Mouse (Mus musculus) kidney, embryonic 15.5 days (tissue): Measurements from ENCODE around the gene Mcrs1. TPM values are rescaled to one million over a fixed set of nuclear protein-coding genes. Genes with fewer than 3 reads are reported as not detected.
"Not testable (repeated sequence)": the region's sequence is repeated elsewhere in the genome, so short reads cannot be mapped to it uniquely, and the experiment has no call there.

Experiments
- ATAC-seq: fragments of 200-750 bp; cut with Nextera tagmentation; replicated peaks from 2 replicates; pipeline ENCODE4 v1.8.0; 2017; ENCODE audit warnings: moderate TSS enrichment; ENCODE audit not compliant: low FRiP score
- H3K27ac ChIP-seq: fragments of 300-500 bp; sonication (generic); 2 replicates; pipeline ENCODE4 v1.5.1; 2015; ENCODE audit warnings: mild to moderate bottlenecking, inconsistent platforms
- H3K27me3 ChIP-seq: fragments of 300-500 bp; sonication (generic); 2 replicates; pipeline ENCODE4 v1.6.1; 2015; ENCODE audit warnings: inconsistent platforms
- H3K36me3 ChIP-seq: fragments of 300-500 bp; sonication (generic); 2 replicates; pipeline ENCODE4 v1.6.1; 2015; ENCODE audit warnings: inconsistent platforms
- H3K4me1 ChIP-seq: fragments of 300-500 bp; sonication (generic); 2 replicates; pipeline ENCODE4 v1.6.1; 2015; ENCODE audit warnings: inconsistent platforms
- H3K4me2 ChIP-seq: fragments of 300-500 bp; sonication (generic); 2 replicates; pipeline ENCODE4 v1.6.1; 2015; ENCODE audit warnings: moderate library complexity, mild to moderate bottlenecking, inconsistent platforms
- H3K4me3 ChIP-seq: fragments of 300-500 bp; sonication (generic); replicated peaks from 2 replicates; pipeline ENCODE4 v1.5.1; 2015; ENCODE audit warnings: mild to moderate bottlenecking, inconsistent platforms
- H3K9ac ChIP-seq: fragments of 300-500 bp; sonication (generic); 2 replicates; pipeline ENCODE4 v1.6.1; 2015; ENCODE audit warnings: mild to moderate bottlenecking, inconsistent platforms
- H3K9me3 ChIP-seq: fragments of 300-500 bp; sonication (generic); replicated peaks from 2 replicates; pipeline ENCODE4 v1.6.1; 2016; ENCODE audit warnings: inconsistent platforms
- WGBS: fragments of 180-500 bp; shearing (Covaris S2); methylation state at CpG from one replicate; pipeline ENCODE4 v1.1.7; 2015; ENCODE audit warnings: mixed read lengths; 5-methylcytosine and 5-hydroxymethylcytosine counted together
- polyA plus RNA-seq: library from polyadenylated mRNA; unstranded; fragments of >200 nt; fragmentation: Nextera tagmentation; extraction: Ambion mirVana; gene quantifications from 2 replicates; pipeline ENCODE4 v1.2.1, GENCODE M21; 2015

Gene Mcrs1
- polyA plus RNA-seq, 1 experiment from 2014 or later: 172 TPM

DNA sequence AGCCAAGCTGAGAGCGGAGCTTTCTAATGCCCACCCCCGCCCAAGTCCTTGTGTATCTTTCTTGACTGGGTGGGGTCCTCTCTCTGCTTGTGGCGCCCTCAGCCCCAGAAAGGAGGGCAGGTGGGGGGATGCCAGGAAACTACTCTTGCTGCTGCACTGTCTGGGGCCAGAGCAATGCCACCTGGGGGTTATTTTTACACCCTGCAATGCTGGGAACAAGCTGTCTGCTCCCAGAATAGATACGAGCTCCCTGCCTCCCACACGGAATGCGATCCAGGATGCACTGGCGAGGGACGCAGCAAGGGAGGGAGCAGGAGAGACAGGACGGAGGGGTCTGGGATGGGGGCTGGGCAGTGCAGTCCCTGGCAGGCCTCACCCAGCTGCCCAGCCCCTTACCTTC lies 2.8 kb downstream of the Mcrs1 start:
- Histone ChIP-seq H3K4me2 (peak overlapping the region; percentile 21; the same call in 1 of the 2 replicates), H3K9ac (0 out of 2 replicates have a peak overlapping the region, but pooled peaks have one; percentile 17), H3K27me3 (no peaks in the 10 kb centered on the region), H3K4me3 (no peak overlapping the region), H3K9me3 (no peaks in the 10 kb centered on the region), H3K4me1 (peaks cover 41% of the 10 kb centered on the region), H3K36me3 (peaks cover 54% of the 10 kb centered on the region), H3K27ac (peak overlapping the region; percentile 66)
- ATAC-seq: peak; percentile 13; the same call in 1 of the 2 replicates
- 45% methylated on average over 9 of the region's 9 CpGs for WGBS

DNA sequence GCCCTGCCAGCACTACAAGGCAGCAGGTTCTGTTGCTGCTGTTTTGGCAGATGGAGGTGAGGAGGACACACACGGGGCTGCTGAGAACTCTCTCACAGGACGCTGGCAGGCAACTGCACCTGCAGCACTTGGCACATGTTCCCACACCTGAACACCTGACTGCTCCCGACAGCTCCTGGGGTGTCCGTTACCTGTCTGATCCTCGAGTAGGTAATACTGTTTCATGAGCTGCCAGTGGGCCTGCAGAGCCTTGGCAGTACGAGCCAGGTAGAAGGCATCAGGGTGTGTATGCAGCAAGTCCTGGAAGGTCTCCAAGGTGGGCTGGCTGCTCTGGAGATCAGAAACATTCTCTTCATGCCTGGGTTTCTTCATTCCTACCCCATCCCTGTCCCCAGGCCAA lies 5.0 kb downstream of the Mcrs1 start:
- H3K4me1 ChIP-seq: peaks cover 28% of the 10 kb centered on the region
- 89% methylated on average over 6 of the region's 6 CpGs for WGBS

DNA sequence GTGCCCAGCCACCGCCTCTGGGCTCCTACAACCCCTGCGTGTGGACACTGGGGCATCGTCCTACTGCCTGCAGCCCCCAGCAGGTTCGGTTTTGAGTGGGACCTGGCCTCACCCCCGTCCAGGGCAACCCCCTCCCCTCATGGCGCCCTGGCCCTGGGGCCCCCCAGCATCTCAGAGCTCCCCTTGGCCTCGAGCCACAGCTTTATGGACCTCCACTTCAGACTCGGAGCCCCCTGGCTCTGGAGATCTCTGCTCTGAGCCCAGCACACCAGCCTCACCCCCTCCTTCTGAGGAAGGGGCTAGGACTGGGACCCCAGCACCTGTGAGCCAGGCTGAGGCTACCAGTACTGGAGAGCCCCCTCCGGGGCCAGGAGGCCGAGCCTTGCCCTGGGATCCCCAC lies 9.7 kb downstream of the Mcrs1 start:
- Histone ChIP-seq H3K36me3 (peaks cover 65% of the 10 kb centered on the region), H3K9me3 (no peaks in the 10 kb centered on the region), H3K27me3 (no peaks in the 10 kb centered on the region), H3K4me2 (no peak overlapping the region), H3K9ac (no peak overlapping the region), H3K27ac (no peak overlapping the region), H3K4me3 (no peak overlapping the region), H3K4me1 (0 out of 2 replicates have a peak, but pooled peaks cover 4% of the 10 kb centered on the region)
- 87% methylated on average over 10 of the region's 10 CpGs for WGBS
- peak; percentile 46; the same call in 1 of the 2 replicates for ATAC-seq

More for the DNA sequence above, 5.0 kb downstream of the Mcrs1 start:
- H3K27ac ChIP-seq, H3K4me3 ChIP-seq, H3K9ac ChIP-seq, H3K27me3 ChIP-seq, H3K4me2 ChIP-seq, H3K9me3 ChIP-seq, ATAC-seq: not testable (repeated sequence)
- peaks cover 73% of the 10 kb centered on the region for H3K36me3 ChIP-seq

DNA sequence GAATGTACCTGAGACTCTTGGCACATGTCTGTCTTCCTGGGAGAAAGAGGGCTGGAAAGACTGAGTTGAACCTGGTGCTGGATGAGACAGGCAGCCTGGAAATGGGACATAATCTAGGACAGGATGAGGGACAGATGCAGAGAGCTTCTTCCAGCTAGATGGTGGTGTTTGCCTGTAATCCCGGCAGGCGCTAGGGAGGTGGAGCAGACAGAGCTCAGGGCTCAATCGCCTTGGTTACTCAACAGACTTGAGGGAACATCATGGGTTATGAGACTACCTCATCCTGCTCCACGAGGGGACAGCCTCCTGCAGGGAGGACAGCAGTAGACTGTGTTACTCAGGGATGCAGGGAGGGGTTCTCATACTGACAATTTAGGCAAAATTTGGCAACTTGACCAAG lies 10.5 kb downstream of the Mcrs1 start:
- H3K36me3 ChIP-seq: peaks cover 57% of the 10 kb centered on the region
- no peak overlapping the region for H3K4me2 ChIP-seq
- H3K27ac ChIP-seq: no peak overlapping the region
- no peaks in the 10 kb centered on the region for H3K9me3 ChIP-seq
- 77% methylated on average over 4 of the region's 4 CpGs for WGBS
- H3K4me1 ChIP-seq: 0 out of 2 replicates have a peak, but pooled peaks cover 4% of the 10 kb centered on the region
- ATAC-seq: no peak
- H3K9ac ChIP-seq: no peak overlapping the region
- H3K27me3 ChIP-seq: no peaks in the 10 kb centered on the region
- H3K4me3 ChIP-seq: no peak overlapping the region

DNA sequence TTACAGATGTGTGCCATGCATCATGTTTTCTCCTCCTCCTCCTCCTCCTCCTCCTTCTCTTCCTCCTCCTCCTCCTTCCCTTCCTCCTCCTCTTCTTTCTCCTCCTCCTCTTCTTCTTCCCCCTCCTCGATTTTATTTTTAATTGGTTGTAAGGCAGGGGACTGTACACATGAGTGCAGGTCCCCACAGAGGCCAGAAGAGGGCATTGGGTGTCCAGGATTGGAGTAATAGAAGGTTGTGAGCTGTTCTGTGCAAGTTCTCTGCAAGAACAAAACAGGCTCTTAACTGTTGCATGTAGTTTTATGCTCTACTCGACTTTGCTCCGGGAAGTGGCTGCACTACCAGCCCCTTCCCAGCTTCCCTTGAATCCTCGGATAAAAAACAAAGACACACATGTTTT lies 11.6 kb downstream of the Mcrs1 start:
- 79% methylated on average over 4 of the region's 4 CpGs for WGBS
- H3K4me3 ChIP-seq: no peak overlapping the region
- H3K9ac ChIP-seq: no peak overlapping the region
- no peaks in the 10 kb centered on the region for H3K9me3 ChIP-seq
- H3K36me3 ChIP-seq: peaks cover 46% of the 10 kb centered on the region
- ATAC-seq: no peak
- H3K4me1 ChIP-seq: 0 out of 2 replicates have a peak, but pooled peaks cover 4% of the 10 kb centered on the region
- no peaks in the 10 kb centered on the region for H3K27me3 ChIP-seq
- no peak overlapping the region for H3K4me2 ChIP-seq
- no peak overlapping the region for H3K27ac ChIP-seq

DNA sequence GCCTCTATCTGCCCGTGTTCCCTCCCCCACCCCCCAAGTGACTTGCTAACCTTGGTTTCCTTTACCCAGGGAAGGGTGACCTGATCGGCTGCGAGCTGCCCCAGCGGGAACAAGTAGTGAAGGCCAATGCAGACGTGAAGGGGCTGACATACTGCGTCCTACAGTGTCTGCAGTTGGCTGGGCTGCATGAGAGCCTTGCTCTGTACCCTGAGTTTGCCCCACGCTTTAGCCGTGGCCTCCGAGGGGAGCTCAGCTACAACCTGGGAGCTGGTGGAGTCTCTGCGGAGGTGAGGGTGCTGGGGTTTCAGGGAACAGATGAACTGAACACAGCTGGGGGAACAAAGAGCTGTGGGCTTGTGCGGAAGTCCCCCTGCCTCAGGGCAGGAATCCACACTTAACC lies 13.8 kb downstream of the Mcrs1 start:
- H3K9me3 ChIP-seq: no peaks in the 10 kb centered on the region
- H3K4me2 ChIP-seq: no peak overlapping the region
- H3K27me3 ChIP-seq: peaks cover 11% of the 10 kb centered on the region; the same call in 1 of the 2 replicates
- 61% methylated on average over 11 of the region's 11 CpGs for WGBS
- no peak overlapping the region for H3K27ac ChIP-seq
- peaks cover 8% of the 10 kb centered on the region; the same call in 1 of the 2 replicates for H3K4me1 ChIP-seq
- H3K36me3 ChIP-seq: peaks cover 25% of the 10 kb centered on the region
- no peak overlapping the region for H3K4me3 ChIP-seq
- no peak overlapping the region for H3K9ac ChIP-seq
- no peak for ATAC-seq

DNA sequence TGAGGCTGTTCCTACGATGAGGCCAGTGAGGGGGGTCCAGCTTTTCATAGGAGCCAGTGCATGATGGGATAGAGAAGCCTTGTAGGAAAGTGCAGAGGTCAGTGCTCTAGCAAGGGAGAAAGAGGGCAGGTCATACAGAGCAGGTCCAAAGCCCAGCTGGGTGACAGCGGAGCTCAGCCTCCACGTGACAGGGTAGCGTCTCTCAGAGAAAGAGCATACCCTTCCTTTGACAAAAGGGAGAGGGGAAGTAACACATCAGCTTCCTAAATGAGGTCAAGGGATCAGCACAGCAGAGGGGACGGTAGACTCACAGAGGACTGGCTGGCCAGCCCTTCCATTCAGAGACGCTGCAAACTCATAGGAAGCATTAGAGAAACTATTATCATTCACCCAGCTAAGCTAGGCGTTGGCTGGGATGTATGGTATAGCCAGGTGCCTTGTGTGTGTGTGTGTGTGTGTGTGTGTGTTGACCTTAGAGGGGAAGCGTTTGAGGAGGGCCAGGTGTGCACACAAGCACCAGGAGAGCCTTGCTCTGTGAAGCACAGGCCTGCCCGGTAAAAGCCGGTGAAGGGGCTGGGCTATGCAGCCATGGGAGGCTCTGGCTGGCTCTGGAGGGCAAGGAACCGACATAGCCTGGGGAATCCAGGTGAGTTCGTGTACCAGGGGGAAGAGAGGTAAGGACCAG lies 17.3 kb downstream of the Mcrs1 start:
- H3K4me2 ChIP-seq: no peak overlapping the region
- 56% methylated on average over 12 of the region's 12 CpGs for WGBS
- peaks cover 10% of the 10 kb centered on the region; the same call in 1 of the 2 replicates for H3K4me1 ChIP-seq
- H3K9ac ChIP-seq: no peak overlapping the region
- H3K27me3 ChIP-seq: peaks cover 41% of the 10 kb centered on the region
- no peak for ATAC-seq
- H3K36me3 ChIP-seq: no peaks in the 10 kb centered on the region
- no peak overlapping the region for H3K4me3 ChIP-seq
- no peak overlapping the region for H3K27ac ChIP-seq
- H3K9me3 ChIP-seq: no peaks in the 10 kb centered on the region

DNA sequence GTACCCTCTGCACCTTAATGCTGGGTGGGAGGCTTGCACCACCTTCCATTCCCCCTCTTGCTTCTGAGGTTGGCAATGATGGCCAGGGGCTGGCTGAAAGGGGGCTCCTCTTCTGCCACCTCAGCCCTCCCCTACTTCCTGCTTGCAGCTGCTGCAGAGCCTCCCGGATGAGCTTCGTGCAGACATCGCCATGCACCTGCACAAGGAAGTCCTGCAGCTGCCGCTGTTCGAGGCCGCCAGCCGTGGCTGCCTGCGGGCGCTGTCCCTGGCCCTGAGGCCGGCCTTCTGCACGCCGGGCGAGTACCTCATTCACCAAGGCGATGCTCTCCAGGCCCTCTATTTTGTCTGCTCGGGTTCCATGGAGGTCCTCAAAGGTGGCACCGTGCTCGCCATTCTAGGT lies 18.0 kb downstream of the Mcrs1 start:
- no peak overlapping the region for H3K9ac ChIP-seq
- 46% methylated on average over 17 of the region's 17 CpGs for WGBS
- ATAC-seq: no peak
- no peaks in the 10 kb centered on the region for H3K9me3 ChIP-seq
- peaks cover 12% of the 10 kb centered on the region; the same call in 1 of the 2 replicates for H3K4me1 ChIP-seq
- no peak overlapping the region for H3K27ac ChIP-seq
- no peak overlapping the region for H3K4me3 ChIP-seq
- no peaks in the 10 kb centered on the region for H3K36me3 ChIP-seq
- no peak overlapping the region for H3K4me2 ChIP-seq
- peaks cover 48% of the 10 kb centered on the region for H3K27me3 ChIP-seq

DNA sequence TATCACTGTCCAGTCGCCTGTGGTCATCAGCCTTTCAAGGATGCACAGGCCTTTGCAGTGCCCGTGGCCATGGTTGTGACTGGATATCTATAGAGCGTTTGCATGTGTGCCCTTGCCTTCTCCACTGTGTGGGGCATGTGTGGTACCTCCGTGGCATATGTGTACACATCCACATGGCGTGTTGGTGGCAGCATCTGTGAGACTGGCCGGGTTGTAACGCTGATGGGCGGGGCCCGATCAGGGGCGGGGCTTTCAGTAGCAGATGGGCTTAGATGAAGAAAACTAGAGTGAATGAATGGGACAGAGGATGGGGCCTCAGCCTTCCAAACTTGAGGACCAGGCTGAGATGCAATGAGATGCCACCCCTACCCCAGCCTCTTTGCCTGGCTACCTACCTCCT lies 19.8 kb downstream of the Mcrs1 start:
- Histone ChIP-seq H3K9me3 (no peaks in the 10 kb centered on the region), H3K27me3 (peaks cover 65% of the 10 kb centered on the region), H3K27ac (no peak overlapping the region), H3K4me1 (peaks cover 9% of the 10 kb centered on the region; the same call in 1 of the 2 replicates), H3K9ac (no peak overlapping the region), H3K36me3 (no peaks in the 10 kb centered on the region), H3K4me3 (no peak overlapping the region), H3K4me2 (no peak overlapping the region)
- 78% methylated on average over 10 of the region's 10 CpGs for WGBS
- ATAC-seq: no peak

DNA sequence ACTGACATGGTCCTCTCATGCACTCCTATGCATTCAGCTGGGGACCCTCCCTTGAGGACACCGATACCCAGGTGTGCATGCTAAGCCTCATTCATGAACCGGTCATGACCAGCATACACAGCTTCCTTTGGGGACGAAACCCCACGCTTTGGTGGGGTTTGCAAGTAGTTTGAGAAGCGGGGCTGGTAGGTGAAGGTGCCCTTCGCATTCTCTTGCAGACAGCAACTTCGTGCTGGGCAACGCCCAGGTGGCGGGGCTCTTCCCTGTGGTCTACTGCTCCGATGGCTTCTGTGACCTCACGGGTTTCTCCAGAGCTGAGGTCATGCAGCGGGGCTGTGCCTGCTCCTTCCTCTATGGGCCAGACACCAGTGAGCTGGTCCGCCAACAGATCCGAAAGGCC lies 25.7 kb downstream of the Mcrs1 start:
- H3K9me3 ChIP-seq: no peaks in the 10 kb centered on the region
- ATAC-seq: no peak
- peak overlapping the region; percentile 81; the same call in 1 of the 2 replicates for H3K4me2 ChIP-seq
- 22% methylated on average over 14 of the region's 14 CpGs for WGBS
- peaks cover 97% of the 10 kb centered on the region for H3K27me3 ChIP-seq
- H3K4me1 ChIP-seq: peaks cover 49% of the 10 kb centered on the region
- no peak overlapping the region for H3K9ac ChIP-seq
- H3K27ac ChIP-seq: no peak overlapping the region
- H3K4me3 ChIP-seq: 0 out of 2 replicates have a peak overlapping the region, but pooled peaks have one; percentile 48
- no peaks in the 10 kb centered on the region for H3K36me3 ChIP-seq

DNA sequence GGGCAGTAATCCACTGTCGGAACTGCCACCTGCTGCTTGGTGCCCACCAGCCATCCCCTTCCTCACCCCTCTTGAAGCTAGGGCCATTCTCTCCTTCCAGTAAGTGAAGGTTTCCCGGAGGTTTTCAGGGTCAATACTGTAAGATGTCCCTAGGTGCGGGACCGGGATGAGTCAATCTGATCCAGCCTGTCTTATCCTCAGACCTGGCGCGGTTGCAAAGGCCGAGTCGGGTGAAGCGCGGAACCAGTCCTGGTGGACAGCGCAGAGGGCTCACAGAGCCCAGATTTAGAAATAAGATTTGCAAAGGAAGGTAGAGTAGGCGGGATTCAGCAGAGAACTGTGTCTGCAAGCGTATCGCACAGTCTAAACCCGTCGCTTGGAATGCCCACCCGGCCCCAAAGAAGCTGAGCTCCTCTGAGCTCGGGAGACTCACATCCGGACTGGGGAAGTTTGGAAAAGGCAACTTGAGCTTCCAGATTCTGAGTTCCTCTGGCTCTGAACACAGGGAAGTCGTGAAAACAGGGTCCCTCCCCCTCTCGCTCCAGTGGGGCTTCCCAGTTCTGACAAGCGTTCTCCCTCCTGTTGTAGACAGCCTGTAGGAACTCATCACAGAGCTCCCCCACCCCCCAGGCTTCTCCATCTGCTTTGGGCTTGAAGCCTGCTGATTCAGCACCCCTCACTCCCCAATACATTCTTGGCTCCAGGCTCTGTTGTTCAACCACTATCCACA lies 26.5 kb downstream of the Mcrs1 start:
- under 1% methylated on average over 22 of the region's 22 CpGs for WGBS
- Histone ChIP-seq H3K4me2 (peak overlapping the region; percentile 81), H3K9ac (no peak overlapping the region), H3K27me3 (peaks cover 100% of the 10 kb centered on the region), H3K9me3 (no peaks in the 10 kb centered on the region), H3K4me1 (peaks cover 51% of the 10 kb centered on the region), H3K27ac (no peak overlapping the region), H3K4me3 (peak overlapping the region; percentile 48), H3K36me3 (no peaks in the 10 kb centered on the region)
- 0 out of 2 replicates have a peak, but pooled peaks have one; percentile 20 for ATAC-seq
